Mouse (Mus musculus): Measurements from ENCODE around the gene Gata5. TPM values are rescaled to one million over a fixed set of nuclear protein-coding genes. Genes with fewer than 3 reads are reported as not detected.

Gene Gata5
- polyA plus RNA-seq, 1 experiment from 2014 or later: 10.4 TPM

DNA sequence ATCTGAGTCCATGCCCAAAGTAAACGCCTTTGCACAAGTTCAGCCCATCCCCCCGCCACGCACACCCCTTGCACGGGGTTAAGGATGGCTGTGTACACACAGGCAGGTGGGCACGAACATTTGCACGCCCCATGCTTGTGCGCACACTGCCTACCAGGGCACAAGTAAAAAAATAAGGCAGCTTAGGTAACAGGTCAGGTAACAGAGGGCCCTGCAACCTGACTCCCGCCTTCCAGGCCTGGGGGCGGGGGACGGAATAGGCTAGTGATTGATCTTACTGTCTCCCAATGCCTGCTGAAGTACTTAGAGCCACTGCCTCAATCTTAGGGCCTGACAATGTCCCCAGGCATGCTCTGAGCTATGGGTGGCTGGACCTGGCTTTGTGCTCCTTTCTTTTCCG is 45.5 kb downstream of the Gata5 start:
- H3K27ac ChIP-seq (ENCODE audit: low read length): peak overlapping the region; percentile 47; the same call in 1 of the 2 replicates
- no peaks in the 10 kb centered on the region for H3K36me3 ChIP-seq (ENCODE audit: insufficient read depth, low read length)
- no peak overlapping the region for H3K4me3 ChIP-seq (ENCODE audit: low read depth, low read length)
- TF ChIP-seq EP300 (IDR thresholded peaks at IDR 0.05) (no peak), CTCF (IDR thresholded peaks at IDR 0.05) (no peak)
- no peak overlapping the region for H3K9ac ChIP-seq (replicated peaks; ENCODE audit: low read depth)
- 39% methylated on average over 11 of the region's 11 CpGs for WGBS
- DNase-seq (ENCODE audit: low spot score): no peak
- ATAC-seq: no peak
- H3K4me1 ChIP-seq (ENCODE audit: insufficient read depth, low read depth, low read length): peaks cover 6% of the 10 kb centered on the region; the same call in 1 of the 2 replicates
- no peaks in the 10 kb centered on the region for H3K9me3 ChIP-seq (ENCODE audit: low read length)
- no peaks in the 10 kb centered on the region for H3K27me3 ChIP-seq (replicated peaks; ENCODE audit: insufficient read depth, low read length)
- peak overlapping the region; percentile 38; the same call in 1 of the 2 replicates for H3K4me2 ChIP-seq (replicated peaks; ENCODE audit: low read depth, low read length)

DNA sequence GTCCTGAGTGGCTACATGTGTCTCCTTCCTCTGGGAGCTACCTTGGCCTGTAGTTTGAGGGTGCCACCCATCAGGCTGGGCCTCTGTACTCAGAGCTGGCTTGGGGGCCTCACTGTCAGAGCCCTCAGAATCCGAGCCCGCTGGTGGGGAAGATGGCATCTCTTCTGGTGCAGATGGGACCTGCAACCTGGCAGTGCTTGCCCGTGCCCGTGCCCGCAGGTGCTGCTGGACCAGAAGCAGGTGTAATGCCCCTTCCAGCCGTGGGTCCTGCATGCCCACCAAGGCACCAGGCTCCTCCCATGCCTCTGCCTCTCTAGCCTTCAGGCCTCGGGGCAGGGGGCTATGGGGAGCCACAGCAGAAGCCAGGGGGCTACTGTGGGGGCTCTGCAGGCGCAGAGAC is 55.2 kb downstream of the Gata5 start:
- H3K36me3 ChIP-seq (ENCODE audit: insufficient read depth, low read length): no peaks in the 10 kb centered on the region
- H3K27me3 ChIP-seq (replicated peaks; ENCODE audit: insufficient read depth, low read length): no peaks in the 10 kb centered on the region
- no peak overlapping the region for H3K9ac ChIP-seq (replicated peaks; ENCODE audit: low read depth)
- no peak overlapping the region for H3K27ac ChIP-seq (ENCODE audit: low read length)
- WGBS: 82% methylated on average over 8 of the region's 8 CpGs
- no peak for ATAC-seq
- no peak for TF ChIP-seq CTCF (IDR thresholded peaks at IDR 0.05)
- TF ChIP-seq EP300 (IDR thresholded peaks at IDR 0.05): no peak
- no peak overlapping the region for H3K4me3 ChIP-seq (ENCODE audit: low read depth, low read length)
- H3K9me3 ChIP-seq (ENCODE audit: low read length): no peaks in the 10 kb centered on the region
- H3K4me1 ChIP-seq (ENCODE audit: insufficient read depth, low read depth, low read length): peaks cover 7% of the 10 kb centered on the region; the same call in 1 of the 2 replicates
- DNase-seq (ENCODE audit: low spot score): no peak
- H3K4me2 ChIP-seq (replicated peaks; ENCODE audit: low read depth, low read length): no peak overlapping the region

- WGBS: 59% methylated on average over 8 of the region's 8 CpGs
- Histone ChIP-seq H3K4me1 (ENCODE audit: insufficient read depth, low read depth, low read length) (peaks cover 12% of the 10 kb centered on the region; the same call in 1 of the 2 replicates), H3K27ac (ENCODE audit: low read length) (no peak overlapping the region), H3K9me3 (ENCODE audit: low read length) (no peaks in the 10 kb centered on the region), H3K4me3 (ENCODE audit: low read depth, low read length) (no peak overlapping the region), H3K36me3 (ENCODE audit: insufficient read depth, low read length) (no peaks in the 10 kb centered on the region), H3K4me2 (replicated peaks; ENCODE audit: low read depth, low read length) (no peak overlapping the region), H3K27me3 (replicated peaks; ENCODE audit: insufficient read depth, low read length) (no peaks in the 10 kb centered on the region), H3K9ac (replicated peaks; ENCODE audit: low read depth) (no peak overlapping the region)
- ATAC-seq: no peak
- DNase-seq (ENCODE audit: low spot score): no peak
- no peak for TF ChIP-seq CTCF (IDR thresholded peaks at IDR 0.05)
- TF ChIP-seq EP300 (IDR thresholded peaks at IDR 0.05): no peak
Observed at GRCm38 (mm10) chr2:180277773-180278320, 56.7 kb downstream of the Gata5 start.

- DNase-seq (ENCODE audit: low spot score): peak; percentile 81
- Histone ChIP-seq H3K9me3 (ENCODE audit: low read length) (no peaks in the 10 kb centered on the region), H3K4me3 (ENCODE audit: low read depth, low read length) (no peak overlapping the region), H3K4me1 (ENCODE audit: insufficient read depth, low read depth, low read length) (peaks cover 18% of the 10 kb centered on the region; the same call in 1 of the 2 replicates), H3K27me3 (replicated peaks; ENCODE audit: insufficient read depth, low read length) (no peaks in the 10 kb centered on the region), H3K9ac (replicated peaks; ENCODE audit: low read depth) (no peak overlapping the region), H3K4me2 (replicated peaks; ENCODE audit: low read depth, low read length) (0 out of 2 replicates have a peak overlapping the region, but pooled peaks have one; percentile 2), H3K27ac (ENCODE audit: low read length) (peak overlapping the region; percentile 21), H3K36me3 (ENCODE audit: insufficient read depth, low read length) (no peaks in the 10 kb centered on the region)
- ATAC-seq: peak; percentile 2; the same call in 1 of the 2 replicates
- 23% methylated on average over 8 of the region's 8 CpGs for WGBS
- TF ChIP-seq EP300 (IDR thresholded peaks at IDR 0.05) (no peak), CTCF (IDR thresholded peaks at IDR 0.05) (no peak)
Observed at GRCm38 (mm10) chr2:180276851-180277259, 57.6 kb downstream of the Gata5 start.

DNA sequence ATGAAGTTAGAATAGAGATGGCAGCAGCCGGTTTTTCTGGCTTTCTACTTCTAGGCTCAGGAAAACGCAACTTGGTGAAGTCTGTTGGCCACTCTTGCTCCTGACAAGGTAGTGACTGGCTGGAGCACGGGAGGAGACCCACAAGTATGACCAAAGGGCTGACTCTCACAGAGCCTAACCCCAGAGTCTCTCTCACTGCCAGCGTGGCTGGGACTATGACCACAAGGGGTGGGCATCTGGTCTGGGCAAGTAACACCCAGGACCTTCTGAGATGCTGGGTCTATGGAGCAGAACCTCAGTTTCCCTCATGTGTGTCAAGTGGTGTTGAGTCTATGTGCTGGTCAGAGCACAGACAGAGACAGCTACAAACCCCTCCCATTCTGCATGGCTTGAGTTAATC is 58.1 kb downstream of the Gata5 start:
- DNase-seq (ENCODE audit: low spot score): no peak
- Histone ChIP-seq H3K9ac (replicated peaks; ENCODE audit: low read depth) (no peak overlapping the region), H3K27me3 (replicated peaks; ENCODE audit: insufficient read depth, low read length) (no peaks in the 10 kb centered on the region), H3K4me2 (replicated peaks; ENCODE audit: low read depth, low read length) (peak overlapping the region; percentile 8; the same call in 1 of the 2 replicates), H3K27ac (ENCODE audit: low read length) (peak overlapping the region; percentile 21; the same call in 1 of the 2 replicates), H3K4me1 (ENCODE audit: insufficient read depth, low read depth, low read length) (peaks cover 21% of the 10 kb centered on the region; the same call in 1 of the 2 replicates), H3K9me3 (ENCODE audit: low read length) (no peaks in the 10 kb centered on the region), H3K4me3 (ENCODE audit: low read depth, low read length) (no peak overlapping the region), H3K36me3 (ENCODE audit: insufficient read depth, low read length) (no peaks in the 10 kb centered on the region)
- ATAC-seq: no peak
- WGBS: 19% methylated on average over 4 of the region's 4 CpGs
- TF ChIP-seq EP300 (IDR thresholded peaks at IDR 0.05): no peak
- no peak for TF ChIP-seq CTCF (IDR thresholded peaks at IDR 0.05)

GRCm38 (mm10) chr2:180275836-180276235 is 58.7 kb downstream of the Gata5 start:
- DNase-seq (ENCODE audit: low spot score) (peak; percentile 97), ATAC-seq (peak; percentile 48)
- Histone ChIP-seq H3K27ac (ENCODE audit: low read length) (no peak overlapping the region), H3K4me1 (ENCODE audit: insufficient read depth, low read depth, low read length) (peaks cover 21% of the 10 kb centered on the region; the same call in 1 of the 2 replicates), H3K4me3 (ENCODE audit: low read depth, low read length) (no peak overlapping the region), H3K9ac (replicated peaks; ENCODE audit: low read depth) (no peak overlapping the region), H3K27me3 (replicated peaks; ENCODE audit: insufficient read depth, low read length) (no peaks in the 10 kb centered on the region), H3K4me2 (replicated peaks; ENCODE audit: low read depth, low read length) (peak overlapping the region; percentile 8; the same call in 1 of the 2 replicates), H3K9me3 (ENCODE audit: low read length) (no peaks in the 10 kb centered on the region), H3K36me3 (ENCODE audit: insufficient read depth, low read length) (no peaks in the 10 kb centered on the region)
- TF ChIP-seq EP300 (IDR thresholded peaks at IDR 0.05) (no peak), CTCF (IDR thresholded peaks at IDR 0.05) (peak; percentile 94)
- WGBS: 0% methylated on average over 8 of the region's 8 CpGs

Other genes with a start within 250 kb of the Gata5 start
- gene Hrh3, start 230.2 kb downstream of the Gata5 start, polyA plus RNA-seq (2015; fragmentation: Nextera tagmentation; extraction: Ambion mirVana): 0.14 TPM in 1 of 2 replicates, not detected in the other
- gene Osbpl2, start 215.4 kb downstream of the Gata5 start, polyA plus RNA-seq (2015; fragmentation: Nextera tagmentation; extraction: Ambion mirVana): 35.3 and 36.1 TPM in 2 replicates
- gene Adrm1, start 163.2 kb downstream of the Gata5 start, polyA plus RNA-seq (2015; fragmentation: Nextera tagmentation; extraction: Ambion mirVana): 119 and 136 TPM in 2 replicates
- 83.7 and 85.3 TPM in 2 replicates for gene Lama5, start 108.8 kb downstream of the Gata5 start, polyA plus RNA-seq (2015; fragmentation: Nextera tagmentation; extraction: Ambion mirVana)
- 418 and 453 TPM in 2 replicates for gene Rps21, start 77.3 kb downstream of the Gata5 start, polyA plus RNA-seq (2015; fragmentation: Nextera tagmentation; extraction: Ambion mirVana)
- 15.5 and 16.1 TPM in 2 replicates for gene Cables2, start 61.2 kb downstream of the Gata5 start, polyA plus RNA-seq (2015; fragmentation: Nextera tagmentation; extraction: Ambion mirVana)
- gene Rbbp8nl, start 44.8 kb downstream of the Gata5 start, polyA plus RNA-seq (2015; fragmentation: Nextera tagmentation; extraction: Ambion mirVana): 0.20 and 0.46 TPM in 2 replicates
- 0.20 and 0.21 TPM in 2 replicates for gene Slco4a1, start 121.5 kb upstream of the Gata5 start, polyA plus RNA-seq (2015; fragmentation: Nextera tagmentation; extraction: Ambion mirVana)
- gene Ntsr1, start 165.3 kb upstream of the Gata5 start, polyA plus RNA-seq (2015; fragmentation: Nextera tagmentation; extraction: Ambion mirVana): 0.05 and 0.06 TPM in 2 replicates
- gene Mrgbp, start 246.6 kb upstream of the Gata5 start, polyA plus RNA-seq (2015; fragmentation: Nextera tagmentation; extraction: Ambion mirVana): 20.5 and 22.4 TPM in 2 replicates